Mouse (Mus musculus) limb, embryonic 14.5 days (tissue): ENCODE results near the gene Prf1. TPM values are rescaled to one million over a fixed set of nuclear protein-coding genes. Genes with fewer than 3 reads are reported as not detected.

ENCODE experiments used
- ATAC-seq: fragments of 200-750 bp; cut with Nextera tagmentation; 2 replicates; pipeline ENCODE4 v1.8.0; 2017; ENCODE audit warnings: low read depth, moderate number of reproducible peaks, moderate TSS enrichment; ENCODE audit not compliant: low FRiP score
- DNase-seq: peaks from one replicate; pipeline ENCODE4 v3.0.0-alpha.2; 2015; ENCODE audit warnings: low spot score
- H3K27ac ChIP-seq: fragments of 300-500 bp; sonication (generic); replicated peaks from 2 replicates; pipeline ENCODE4 v1.5.1; 2014; ENCODE audit warnings: low read depth, mild to moderate bottlenecking, low read length, moderate library complexity, mixed read lengths
- H3K27me3 ChIP-seq: fragments of 300-500 bp; sonication (generic); 2 replicates; pipeline ENCODE4 v1.6.1; 2014; ENCODE audit warnings: low read length, mixed read lengths; ENCODE audit not compliant: control insufficient read depth, insufficient read depth
- H3K36me3 ChIP-seq: fragments of 300-500 bp; sonication (generic); 2 replicates; pipeline ENCODE4 v1.6.1; 2014; ENCODE audit warnings: mild to moderate bottlenecking, low read length, moderate library complexity, mixed read lengths; ENCODE audit not compliant: control insufficient read depth, insufficient read depth
- H3K4me1 ChIP-seq: fragments of 300-500 bp; sonication (generic); 2 replicates; pipeline ENCODE4 v1.6.1; 2014; ENCODE audit warnings: antibody characterized with exemption, low read length, mixed read lengths; ENCODE audit not compliant: control insufficient read depth, insufficient read depth
- H3K4me2 ChIP-seq: fragments of 300-500 bp; sonication (generic); replicated peaks from 2 replicates; pipeline ENCODE4 v1.6.1; 2014; ENCODE audit warnings: low read depth, mild to moderate bottlenecking, low read length, moderate library complexity; ENCODE audit not compliant: severe bottlenecking
- H3K4me3 ChIP-seq: fragments of 300-500 bp; sonication (generic); replicated peaks from 2 replicates; pipeline ENCODE4 v1.5.1; 2014; ENCODE audit warnings: low read length
- H3K9ac ChIP-seq: fragments of 300-500 bp; sonication (generic); 2 replicates; pipeline ENCODE4 v1.6.1; 2014; ENCODE audit warnings: mild to moderate bottlenecking, low read depth, low read length, moderate library complexity; ENCODE audit not compliant: severe bottlenecking
- H3K9me3 ChIP-seq: fragments of 300-500 bp; sonication (generic); 2 replicates; pipeline ENCODE4 v1.6.1; 2016; ENCODE audit warnings: low read length; ENCODE audit not compliant: control insufficient read depth
- POLR2A ChIP-seq: fragments of 200-500 bp; IDR thresholded peaks from 2 replicates; pipeline ENCODE4 v1.8.0; 2012; ENCODE audit warnings: inconsistent platforms, mild to moderate bottlenecking, moderate library complexity, borderline replicate concordance; ENCODE audit not compliant: insufficient read depth, insufficient read length; ENCODE audit errors: extremely low read depth
- WGBS: fragments of 180-500 bp; shearing (Covaris S2); extraction: QIAGEN DNeasy Blood & Tissue Kit; methylation state at CpG from one replicate; pipeline ENCODE4 v1.1.7; 2014; 5-methylcytosine and 5-hydroxymethylcytosine counted together
- polyA plus RNA-seq, 2 experiments: library from polyadenylated mRNA; depleted of rRNA in 1 of 2; stranded (reverse) in 1 of 2; unstranded in 1 of 2; fragments of >200 nt; fragmentation: Nextera tagmentation in 1 of 2; extraction: Ambion mirVana in 1 of 2; gene quantifications; 2 replicates each; pipeline versions ENCODE4 v1.2.1 to v1.2.3; 2012 to 2014

Gene Prf1
- polyA plus RNA-seq, 2 experiments = not detected

DNA sequence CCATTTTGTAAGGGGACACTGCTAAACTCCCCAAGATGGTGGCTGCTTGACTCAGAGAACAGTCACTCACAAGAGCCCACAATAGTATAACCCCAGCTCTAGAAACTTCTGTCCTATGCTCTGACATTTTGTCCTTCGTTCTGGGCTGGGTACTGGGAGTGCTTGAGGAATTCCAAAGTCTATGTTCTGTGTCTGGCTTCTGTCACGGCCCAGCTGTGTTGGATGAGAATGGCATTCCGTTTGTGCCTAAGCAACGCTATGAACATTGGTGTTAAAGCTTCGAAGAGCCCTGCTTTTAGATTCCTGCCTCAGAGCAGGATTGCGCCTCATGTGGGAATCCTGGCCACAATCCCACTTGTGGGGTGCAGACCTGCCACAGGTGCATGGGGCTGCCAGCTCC is 14.5 kb downstream of the Prf1 start:
- DNase-seq = no peak
- Histone ChIP-seq H3K27me3 (no peaks in the 10 kb centered on the region), H3K4me1 (peaks cover 11% of the 10 kb centered on the region; the same call in 1 of the 2 replicates), H3K9ac (no peak overlapping the region), H3K9me3 (no peaks in the 10 kb centered on the region), H3K4me2 (no peak overlapping the region), H3K36me3 (no peaks in the 10 kb centered on the region), H3K4me3 (no peak overlapping the region), H3K27ac (no peak overlapping the region)
- WGBS = 55% methylated on average over 6 of the region's 6 CpGs
- TF ChIP-seq POLR2A = no peak
- 0 out of 2 replicates have a peak, but pooled peaks have one; percentile 5 for ATAC-seq

DNA sequence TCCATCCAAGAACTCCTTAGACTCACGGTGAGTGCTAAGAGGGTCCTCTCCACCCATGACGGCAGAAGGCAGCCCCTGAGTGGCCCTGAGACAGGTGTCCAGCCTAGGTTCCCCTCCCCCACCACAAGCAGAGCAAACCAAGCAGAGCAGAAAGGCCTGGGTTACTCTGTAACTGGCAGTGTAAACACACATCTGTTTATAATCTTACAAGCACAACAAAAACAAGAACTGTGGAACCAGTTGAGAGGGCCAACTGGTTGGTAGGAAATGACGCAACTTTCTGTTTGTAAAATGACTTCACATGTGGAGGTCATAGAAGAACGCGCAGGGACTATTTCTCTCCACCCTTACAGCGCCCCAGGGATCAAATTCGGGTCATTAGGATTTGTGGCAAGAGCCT is 15.1 kb downstream of the Prf1 start:
- Histone ChIP-seq H3K9me3 (no peaks in the 10 kb centered on the region), H3K4me2 (no peak overlapping the region), H3K9ac (no peak overlapping the region), H3K4me1 (peaks cover 11% of the 10 kb centered on the region; the same call in 1 of the 2 replicates), H3K27ac (no peak overlapping the region), H3K36me3 (no peaks in the 10 kb centered on the region), H3K27me3 (no peaks in the 10 kb centered on the region), H3K4me3 (no peak overlapping the region)
- WGBS = 25% methylated on average over 7 of the region's 7 CpGs
- TF ChIP-seq POLR2A = no peak
- ATAC-seq (0 out of 2 replicates have a peak, but pooled peaks have one; percentile 19), DNase-seq (no peak)

DNA sequence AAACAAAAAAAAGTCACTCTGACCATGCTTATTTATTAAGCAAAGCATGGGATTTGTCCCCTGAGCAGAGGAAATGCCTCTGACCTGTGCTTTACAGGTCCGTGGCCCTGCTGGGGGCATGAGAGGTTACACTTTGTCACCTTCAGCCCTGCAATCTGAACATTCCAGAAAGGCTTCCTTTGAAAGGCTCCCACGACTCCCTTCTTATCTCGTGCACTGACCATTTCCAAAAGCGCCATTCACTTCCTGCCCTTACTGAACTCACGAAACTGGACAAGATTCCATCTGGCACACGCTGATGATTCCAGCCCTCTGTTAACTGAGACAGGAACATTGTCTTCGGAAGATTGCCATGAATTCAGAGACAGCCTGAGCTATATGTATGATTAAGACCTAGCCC is 16.1 kb downstream of the Prf1 start:
- Histone ChIP-seq H3K9ac (no peak overlapping the region), H3K4me1 (peaks cover 5% of the 10 kb centered on the region; the same call in 1 of the 2 replicates), H3K9me3 (no peaks in the 10 kb centered on the region), H3K4me3 (no peak overlapping the region), H3K27me3 (no peaks in the 10 kb centered on the region), H3K27ac (no peak overlapping the region), H3K36me3 (no peaks in the 10 kb centered on the region), H3K4me2 (no peak overlapping the region)
- TF ChIP-seq POLR2A = no peak
- no peak for DNase-seq
- 62% methylated on average over 7 of the region's 7 CpGs for WGBS
- no peak for ATAC-seq

DNA sequence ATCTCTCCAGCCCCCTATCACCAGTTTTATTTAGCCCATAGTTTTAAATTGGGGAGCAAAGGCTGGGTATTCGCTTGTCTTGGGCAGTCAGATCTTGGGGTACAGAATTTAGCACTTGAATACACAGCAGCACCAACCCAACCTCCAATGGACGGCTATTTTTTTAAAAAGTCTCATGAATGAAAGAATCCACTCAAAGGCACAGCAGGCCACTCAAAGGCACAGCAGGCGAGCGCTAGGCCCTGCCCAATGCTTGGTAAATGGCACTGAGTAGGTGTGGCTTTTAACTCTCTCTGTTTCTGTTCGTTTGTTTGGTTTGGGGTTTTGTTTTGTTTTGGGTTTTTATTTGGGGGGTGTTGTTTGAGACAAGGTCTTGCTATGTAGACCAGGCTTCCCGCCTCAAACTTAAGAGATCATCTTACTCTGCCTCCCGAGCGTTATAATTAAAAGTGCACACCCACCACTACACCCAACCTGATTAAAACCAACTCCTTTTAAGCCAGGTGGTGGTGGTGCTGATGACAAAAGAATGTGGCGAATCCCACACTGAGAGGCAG is 17.8 kb downstream of the Prf1 start:
- Histone ChIP-seq H3K27ac (no peak overlapping the region), H3K4me1 (peaks cover 5% of the 10 kb centered on the region; the same call in 1 of the 2 replicates), H3K4me3 (no peak overlapping the region), H3K4me2 (no peak overlapping the region), H3K9ac (no peak overlapping the region), H3K36me3 (peaks cover 7% of the 10 kb centered on the region), H3K9me3 (no peaks in the 10 kb centered on the region), H3K27me3 (no peaks in the 10 kb centered on the region)
- 45% methylated on average over 9 of the region's 9 CpGs for WGBS
- ATAC-seq = no peak
- no peak for DNase-seq
- TF ChIP-seq POLR2A = no peak

DNA sequence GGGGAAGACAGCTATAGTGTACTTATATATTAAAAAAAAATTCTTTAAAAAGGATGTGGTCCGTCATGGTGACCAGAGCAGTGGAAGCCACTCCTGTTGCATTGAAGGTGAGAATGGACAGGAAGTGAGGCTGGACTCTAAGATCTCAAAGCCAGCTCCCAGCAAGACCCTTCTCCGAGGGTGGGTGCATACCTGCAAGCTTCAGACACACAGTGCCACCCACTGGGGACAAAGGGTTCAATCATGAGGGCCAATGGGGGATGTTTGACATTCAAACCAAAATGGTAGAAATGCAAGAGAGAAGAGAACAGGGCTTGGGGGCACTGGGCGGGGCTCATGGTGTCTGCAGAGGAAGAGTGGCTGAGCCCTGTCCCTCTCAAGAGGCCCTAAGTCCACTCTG is 20.9 kb downstream of the Prf1 start:
- ATAC-seq (no peak), DNase-seq (no peak)
- H3K4me2 ChIP-seq = no peak overlapping the region
- no peaks in the 10 kb centered on the region for H3K27me3 ChIP-seq
- no peak overlapping the region for H3K27ac ChIP-seq
- peaks cover 26% of the 10 kb centered on the region for H3K36me3 ChIP-seq
- H3K4me1 ChIP-seq = no peaks in the 10 kb centered on the region
- H3K9me3 ChIP-seq = no peaks in the 10 kb centered on the region
- TF ChIP-seq POLR2A = no peak
- no peak overlapping the region for H3K4me3 ChIP-seq
- 93% methylated on average over 3 of the region's 3 CpGs for WGBS
- H3K9ac ChIP-seq = no peak overlapping the region
